Comparison of ENCODE assay signal across 16 mouse cellular contexts in the genomic region with DNA sequence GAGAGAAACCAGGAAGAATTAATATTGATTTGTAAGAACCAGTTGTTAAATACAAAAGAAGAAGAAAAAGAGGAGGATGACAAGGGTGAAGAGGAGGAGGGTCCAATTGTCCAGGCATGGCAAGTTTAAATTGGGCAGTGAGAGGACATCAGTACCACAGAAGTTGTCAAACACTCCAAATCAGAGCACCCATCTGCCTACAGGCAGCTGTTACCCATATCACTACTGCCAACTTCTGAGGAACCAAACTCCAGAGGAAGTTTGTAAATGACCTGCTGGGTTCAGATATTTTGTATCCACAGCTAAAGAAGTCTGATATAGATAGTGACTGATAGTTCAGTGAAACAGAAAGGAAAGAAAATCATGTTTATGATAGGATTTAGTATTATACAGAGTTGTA.
DNase-seq lines count a peak whose midpoint lies in the region; TF ChIP-seq lines count a peak whose summit lies in the region.
"Had no signal": no experiment of that assay in that cellular context is flagged by ENCODE, and none has a peak within 500 bp of the region (broad histone marks: within the 10 kb centered on the region; RNA-seq: fewer than 3 reads in every experiment).

No protein-coding gene starts in this region.

- no peaks in the 10 kb centered on the region for H3K27me3 ChIP-seq in myocyte (ENCODE audit: control insufficient read depth, insufficient read depth, insufficient read length)
- H3K27me3 ChIP-seq: CH12.LX, Patski had no signal

- no peaks in the 10 kb centered on the region for H3K79me2 ChIP-seq in myocyte (ENCODE audit: control insufficient read depth, insufficient read depth)

- no peak for TF ChIP-seq POLR2A in myocyte (IDR thresholded peaks at IDR 0.05; ENCODE audit: insufficient read length, low read depth)

- no peaks in the 10 kb centered on the region for H3K36me3 ChIP-seq in myocyte (ENCODE audit: control insufficient read depth, insufficient read depth)
- H3K36me3 ChIP-seq: G1E had no signal

- no peak overlapping the region for H3K4me2 ChIP-seq in myocyte (ENCODE audit: low read depth)

- H3K4me3 ChIP-seq in myocyte = no peak overlapping the region

- no peak for DNase-seq in cerebellum, postnatal 14 days
- DNase-seq: adrenal gland, adult 2 months; adrenal gland, adult 8-10 months; adrenal gland, postnatal 10 days; adrenal gland, postnatal 14 days; adrenal gland, postnatal 25 days; adrenal gland, postnatal 36 days; B cell, adult 2 months; cerebellum, adult 11 months; cerebellum, adult 11-12 months; cerebellum, adult 18-20 months; cerebellum, adult 2 months had no signal

- H3ac ChIP-seq in myocyte (ENCODE audit: control insufficient read depth, insufficient read length) = no peak overlapping the region

TF ChIP-seq in myocyte, 11 proteins besides CTCF, POLR2A, EP300 and RAD21:
- peak; percentile 19 for TF ChIP-seq TCF12 (IDR thresholded peaks at IDR 0.05; ENCODE audit: insufficient read depth, poor library complexity, severe bottlenecking)
- no peak for TF ChIP-seq USF1 (IDR thresholded peaks at IDR 0.05; ENCODE audit: low read depth)
- TF ChIP-seq SRF (IDR thresholded peaks at IDR 0.05; ENCODE audit: control insufficient read depth, insufficient read length, low read depth) = no peak
- no peak for TF ChIP-seq CEBPB (IDR thresholded peaks at IDR 0.05; ENCODE audit: insufficient read depth, poor library complexity, severe bottlenecking)
- peak in 2 of 3 experiments; percentile 7 to 53 for TF ChIP-seq MYOG (IDR thresholded peaks at IDR 0.05; ENCODE audit: control insufficient read depth in 1 of 3, insufficient read depth in 1 of 3, insufficient read length in 2 of 3, low read depth in 2 of 3)
- TF ChIP-seq TCF3 (IDR thresholded peaks at IDR 0.05; ENCODE audit: insufficient read length, low read depth) = no peak
- no peak for TF ChIP-seq E2F4 (IDR thresholded peaks at IDR 0.05; ENCODE audit: insufficient read depth)
- TF ChIP-seq REST (IDR thresholded peaks at IDR 0.05; ENCODE audit: insufficient read depth, insufficient read length) = no peak
- TF ChIP-seq MAX (IDR thresholded peaks at IDR 0.05; ENCODE audit: low read depth) = no peak
- no peak for TF ChIP-seq POLR2AphosphoS2 (IDR thresholded peaks at IDR 0.05; ENCODE audit: insufficient read length, low read depth)
- peak in 2 of 3 experiments; percentile 64 to 75 for TF ChIP-seq MYOD1 (IDR thresholded peaks at IDR 0.05; ENCODE audit: control insufficient read depth in 1 of 3, insufficient read length in 2 of 3, low read depth in 2 of 3)
TF ChIP-seq in myocyte: peak in this region for 3.
